10 mouse cellular contexts compared by ENCODE assay signal in genomic region chr17:56288866-56289265, GRCm38 (mm10). TPM values are rescaled to one million over a fixed set of nuclear protein-coding genes. Genes with fewer than 3 reads are reported as not detected.
DNase-seq lines count a peak whose midpoint lies in the region; ATAC-seq and TF ChIP-seq lines count a peak whose summit lies in the region.
"Had no signal": no experiment of that assay in that cellular context is flagged by ENCODE, and none has a peak within 500 bp of the region (broad histone marks: within the 10 kb centered on the region; RNA-seq: fewer than 3 reads in every experiment).

No protein-coding gene starts in this region.

- H3K4me2 ChIP-seq in lung, postnatal 0 days (replicated peaks; ENCODE audit: low read depth, low read length): peak overlapping the region; percentile 73
- peak overlapping the region; percentile 79 for H3K4me2 ChIP-seq in intestine, embryonic 15.5 days (replicated peaks)
- H3K4me2 ChIP-seq in neural tube, embryonic 14.5 days (ENCODE audit: low read depth, low read length): peak overlapping the region; percentile 42; the same call in 1 of the 2 replicates

- no peaks in the 10 kb centered on the region for H3K27me3 ChIP-seq in erythroblast, embryonic 14.5 days (ENCODE audit: control insufficient read depth)
- no peaks in the 10 kb centered on the region for H3K27me3 ChIP-seq in lung, postnatal 0 days (replicated peaks; ENCODE audit: insufficient read depth, low read length)
- no peaks in the 10 kb centered on the region for H3K27me3 ChIP-seq in intestine, embryonic 15.5 days (replicated peaks)
- no peaks in the 10 kb centered on the region for H3K27me3 ChIP-seq in neural tube, embryonic 14.5 days (ENCODE audit: control insufficient read depth, insufficient read depth, low read length)

- TF ChIP-seq EP300 in lung, postnatal 0 days (IDR thresholded peaks at IDR 0.05): no peak

- H3K4me1 ChIP-seq in erythroblast, embryonic 14.5 days (ENCODE audit: control insufficient read depth): peaks cover 74% of the 10 kb centered on the region
- peaks cover 8% of the 10 kb centered on the region; the same call in 1 of the 2 replicates for H3K4me1 ChIP-seq in lung, postnatal 0 days (ENCODE audit: insufficient read depth, low read depth, low read length)
- peaks cover 37% of the 10 kb centered on the region for H3K4me1 ChIP-seq in intestine, embryonic 15.5 days (replicated peaks)
- H3K4me1 ChIP-seq in neural tube, embryonic 14.5 days (ENCODE audit: control insufficient read depth, insufficient read depth, low read length): peaks cover 8% of the 10 kb centered on the region; the same call in 1 of the 2 replicates

- peak overlapping the region; percentile 66 for H3K4me3 ChIP-seq in erythroblast, embryonic 14.5 days (replicated peaks)
- peak overlapping the region; percentile 54 for H3K4me3 ChIP-seq in lung, postnatal 0 days (ENCODE audit: low read depth, low read length)
- H3K4me3 ChIP-seq in intestine, embryonic 15.5 days (replicated peaks): peak overlapping the region; percentile 51
- no peak overlapping the region for H3K4me3 ChIP-seq in neural tube, embryonic 14.5 days (ENCODE audit: low read depth, low read length)

- no peak for TF ChIP-seq CTCF in lung, postnatal 0 days (IDR thresholded peaks at IDR 0.05)

- peaks cover 32% of the 10 kb centered on the region for H3K36me3 ChIP-seq in erythroblast, embryonic 14.5 days (ENCODE audit: control insufficient read depth)
- peaks cover 22% of the 10 kb centered on the region; the same call in 1 of the 2 replicates for H3K36me3 ChIP-seq in lung, postnatal 0 days (ENCODE audit: insufficient read depth, low read length)
- peaks cover 28% of the 10 kb centered on the region for H3K36me3 ChIP-seq in intestine, embryonic 15.5 days
- H3K36me3 ChIP-seq in neural tube, embryonic 14.5 days (ENCODE audit: control insufficient read depth, insufficient read depth, low read length): no peaks in the 10 kb centered on the region

- no peaks in the 10 kb centered on the region for H3K9me3 ChIP-seq in erythroblast, embryonic 14.5 days (ENCODE audit: control insufficient read depth, low read length)
- H3K9me3 ChIP-seq in lung, postnatal 0 days (ENCODE audit: low read length): no peaks in the 10 kb centered on the region
- H3K9me3 ChIP-seq in intestine, embryonic 15.5 days: no peaks in the 10 kb centered on the region
- H3K9me3 ChIP-seq in neural tube, embryonic 14.5 days (ENCODE audit: control insufficient read depth, low read length): no peaks in the 10 kb centered on the region

- no peak for DNase-seq in lung, postnatal 0 days (ENCODE audit: low spot score)
- DNase-seq in lung, postnatal 14 days: no peak
- no peak for DNase-seq in right cerebral cortex, postnatal 25 days
- no peak for DNase-seq in cerebellum, postnatal 25 days

- ATAC-seq in erythroblast, adult 5-6 weeks (replicated peaks; ENCODE audit: low FRiP score, poor library complexity, severe bottlenecking): no peak
- no peak for ATAC-seq in lung, postnatal 0 days
- ATAC-seq in intestine, embryonic 15.5 days: no peak
- no peak for ATAC-seq in neural tube, embryonic 14.5 days (ENCODE audit: low read depth)

- peak overlapping the region; percentile 95 for H3K27ac ChIP-seq in lung, postnatal 0 days (ENCODE audit: low read length)
- H3K27ac ChIP-seq in intestine, embryonic 15.5 days: peak overlapping the region; percentile 95
- no peak overlapping the region for H3K27ac ChIP-seq in neural tube, embryonic 14.5 days (ENCODE audit: low read depth, low read length)

- 21% methylated on average over 3 of the region's 3 CpGs for WGBS in lung, postnatal 0 days
- WGBS in intestine, embryonic 15.5 days: 23% methylated on average over 3 of the region's 3 CpGs
- WGBS in neural tube, embryonic 14.5 days: 57% methylated on average over 3 of the region's 3 CpGs

- H3K9ac ChIP-seq in lung, postnatal 0 days (replicated peaks; ENCODE audit: low read depth): peak overlapping the region; percentile 63; the same call in 1 of the 2 replicates
- peak overlapping the region; percentile 62; the same call in 1 of the 2 replicates for H3K9ac ChIP-seq in intestine, embryonic 15.5 days
- H3K9ac ChIP-seq in neural tube, embryonic 14.5 days (replicated peaks; ENCODE audit: low read depth, low read length): 0 out of 2 replicates have a peak overlapping the region, but pooled peaks have one; percentile 21

RNA-seq across cellular contexts. Expression of gene Plin3, which starts 3.8 kb away (rescaled TPM):
- 0.86 and 1.3 TPM in 2 replicates for polyA plus RNA-seq in erythroblast, embryonic 14.5 days (2012)
- total RNA-seq in erythroblast, adult 5-6 weeks (2015; ENCODE audit: low replicate concordance): 3.1 and 4.0 TPM in 2 replicates
- 5.4 and 5.9 TPM in 2 replicates for total RNA-seq in erythroblast, adult 5-6 weeks (2017; ENCODE audit: low replicate concordance)
- polyA plus RNA-seq in lung, postnatal 0 days (2015; fragmentation: Nextera tagmentation; extraction: Ambion mirVana): 95.3 and 99.3 TPM in 2 replicates
- 153 and 195 TPM in 2 replicates for polyA plus RNA-seq in intestine, embryonic 15.5 days (2015; fragmentation: Nextera tagmentation; extraction: Ambion mirVana)
- polyA plus RNA-seq in neural tube, embryonic 14.5 days (2014; fragmentation: Nextera tagmentation; extraction: Ambion mirVana): 6.9 and 13.2 TPM in 2 replicates

RNA-seq across cellular contexts. Expression of gene Arrdc5, which starts 11.2 kb away (rescaled TPM):
- polyA plus RNA-seq in erythroblast, embryonic 14.5 days (2012): not detected in 2 replicates
- total RNA-seq in erythroblast, adult 5-6 weeks (2015; ENCODE audit: low replicate concordance): not detected in 2 replicates
- not detected in 2 replicates for total RNA-seq in erythroblast, adult 5-6 weeks (2017; ENCODE audit: low replicate concordance)
- not detected in 2 replicates for polyA plus RNA-seq in lung, postnatal 0 days (2015; fragmentation: Nextera tagmentation; extraction: Ambion mirVana)
- polyA plus RNA-seq in intestine, embryonic 15.5 days (2015; fragmentation: Nextera tagmentation; extraction: Ambion mirVana): not detected in 2 replicates
- polyA plus RNA-seq in neural tube, embryonic 14.5 days (2014; fragmentation: Nextera tagmentation; extraction: Ambion mirVana): not detected in 2 replicates
- total RNA-seq: gastrocnemius, postnatal 4 days had no signal
- polyA plus RNA-seq: brain, embryonic 14.5 days had no signal

RNA-seq across cellular contexts. Expression of gene Ticam1, which starts 12.3 kb away (rescaled TPM):
- 0.90 and 0.96 TPM in 2 replicates for polyA plus RNA-seq in erythroblast, embryonic 14.5 days (2012)
- total RNA-seq in erythroblast, adult 5-6 weeks (2015; ENCODE audit: low replicate concordance): 2.5 and 5.0 TPM in 2 replicates
- total RNA-seq in erythroblast, adult 5-6 weeks (2017; ENCODE audit: low replicate concordance): 1.3 and 2.8 TPM in 2 replicates
- 3.5 and 4.1 TPM in 2 replicates for polyA plus RNA-seq in lung, postnatal 0 days (2015; fragmentation: Nextera tagmentation; extraction: Ambion mirVana)
- polyA plus RNA-seq in intestine, embryonic 15.5 days (2015; fragmentation: Nextera tagmentation; extraction: Ambion mirVana): 11.3 and 13.3 TPM in 2 replicates
- 0.92 and 1.7 TPM in 2 replicates for polyA plus RNA-seq in neural tube, embryonic 14.5 days (2014; fragmentation: Nextera tagmentation; extraction: Ambion mirVana)

RNA-seq across cellular contexts. Expression of gene Uhrf1, which starts 14.3 kb away (rescaled TPM):
- 30.4 and 30.5 TPM in 2 replicates for polyA plus RNA-seq in erythroblast, embryonic 14.5 days (2012)
- total RNA-seq in erythroblast, adult 5-6 weeks (2015; ENCODE audit: low replicate concordance): 34.4 and 53.7 TPM in 2 replicates
- 66.2 and 103 TPM in 2 replicates for total RNA-seq in erythroblast, adult 5-6 weeks (2017; ENCODE audit: low replicate concordance)
- polyA plus RNA-seq in lung, postnatal 0 days (2015; fragmentation: Nextera tagmentation; extraction: Ambion mirVana): 7.0 and 8.4 TPM in 2 replicates
- polyA plus RNA-seq in intestine, embryonic 15.5 days (2015; fragmentation: Nextera tagmentation; extraction: Ambion mirVana): 124 and 125 TPM in 2 replicates
- 5.7 and 9.4 TPM in 2 replicates for polyA plus RNA-seq in neural tube, embryonic 14.5 days (2014; fragmentation: Nextera tagmentation; extraction: Ambion mirVana)

RNA-seq across cellular contexts. Expression of gene Fem1a, which starts 32.3 kb away (rescaled TPM):
- polyA plus RNA-seq in erythroblast, embryonic 14.5 days (2012): 0.64 and 0.80 TPM in 2 replicates
- 2.7 TPM in 2 replicates for total RNA-seq in erythroblast, adult 5-6 weeks (2015; ENCODE audit: low replicate concordance)
- 4.9 and 5.3 TPM in 2 replicates for total RNA-seq in erythroblast, adult 5-6 weeks (2017; ENCODE audit: low replicate concordance)
- polyA plus RNA-seq in lung, postnatal 0 days (2015; fragmentation: Nextera tagmentation; extraction: Ambion mirVana): 8.2 and 8.4 TPM in 2 replicates
- 12.5 and 12.8 TPM in 2 replicates for polyA plus RNA-seq in intestine, embryonic 15.5 days (2015; fragmentation: Nextera tagmentation; extraction: Ambion mirVana)
- 20.4 and 23.5 TPM in 2 replicates for polyA plus RNA-seq in neural tube, embryonic 14.5 days (2014; fragmentation: Nextera tagmentation; extraction: Ambion mirVana)
